Mouse (Mus musculus) CH12.LX (cell line): ENCODE measurements around the gene Pcdh8. TPM values are rescaled to one million over a fixed set of nuclear protein-coding genes. Genes with fewer than 3 reads are reported as not detected.

Source experiments
- DNase-seq: peaks from one replicate; pipeline ENCODE4 v3.0.0-alpha.2; 2013; ENCODE audit errors: extremely low read depth
- H3K27ac ChIP-seq: 2 replicates; pipeline ENCODE4 v1.5.1; 2012; ENCODE audit warnings: low read depth, mild to moderate bottlenecking, control low read depth, moderate library complexity; ENCODE audit not compliant: insufficient read depth
- H3K27me3 ChIP-seq: replicated peaks from 2 replicates; pipeline ENCODE3; 2012; ENCODE audit warnings: inconsistent platforms
- H3K36me3 ChIP-seq, 2 experiments: replicated peaks in 1 of 2; 2 replicates each; pipeline versions ENCODE3 to v1.6.1; 2012; ENCODE audit warnings: inconsistent platforms in 1 of 2, low read length in 1 of 2, mild to moderate bottlenecking in 1 of 2, mixed read lengths in 1 of 2, moderate library complexity in 1 of 2; ENCODE audit not compliant: control insufficient read depth in 1 of 2, insufficient read depth in 1 of 2
- H3K4me1 ChIP-seq, 2 experiments: 2 replicates each; pipeline ENCODE4 v1.6.1; 2012; ENCODE audit warnings: inconsistent platforms in 1 of 2, moderate library complexity in 1 of 2; ENCODE audit not compliant: insufficient read depth in 2 of 2, control insufficient read depth in 1 of 2
- H3K4me2 ChIP-seq: 2 replicates; pipeline ENCODE4 v1.6.1; 2012; ENCODE audit warnings: low read depth, mild to moderate bottlenecking, control low read depth; ENCODE audit not compliant: poor library complexity, insufficient read depth, severe bottlenecking
- H3K4me3 ChIP-seq, 3 experiments: fragments of 150-350 bp in 1 of 3; sonication (generic) in 1 of 3; replicated peaks in 1 of 3; 2 replicates each; pipeline versions ENCODE3 to v1.5.1; 2011 to 2012; ENCODE audit warnings: low read depth in 2 of 3, low read length in 2 of 3, mild to moderate bottlenecking in 2 of 3, moderate library complexity in 2 of 3, control low read depth in 1 of 3, improper control_type of control experiment in 1 of 3, inconsistent platforms in 1 of 3, mixed read lengths in 1 of 3; ENCODE audit not compliant: poor library complexity in 1 of 3
- H3K79me2 ChIP-seq: replicated peaks from 2 replicates; pipeline ENCODE4 v1.6.1; 2012; ENCODE audit warnings: mild to moderate bottlenecking, moderate library complexity; ENCODE audit not compliant: control insufficient read depth, poor library complexity, insufficient read depth, severe bottlenecking; ENCODE audit errors: extremely low read depth
- H3K9ac ChIP-seq: 2 replicates; pipeline ENCODE4 v1.6.1; 2012; ENCODE audit warnings: low read depth, mild to moderate bottlenecking, control low read depth, moderate library complexity; ENCODE audit not compliant: insufficient read depth
- H3K9me3 ChIP-seq: replicated peaks from 2 replicates; pipeline ENCODE3; 2012; ENCODE audit warnings: low read length, inconsistent platforms, mixed read lengths
- BHLHE40 ChIP-seq: IDR thresholded peaks from 2 replicates; pipeline ENCODE4 v1.6.1; 2011; ENCODE audit warnings: mild to moderate bottlenecking, low read depth, low read length, improper control_type of control experiment
- E2F4 ChIP-seq: IDR thresholded peaks from 2 replicates; pipeline ENCODE4 v1.6.1; 2011; ENCODE audit warnings: low read depth, low read length, improper control_type of control experiment; ENCODE audit not compliant: insufficient replicate concordance
- EP300 ChIP-seq: IDR thresholded peaks from 2 replicates; pipeline ENCODE4 v1.6.1; 2011; ENCODE audit warnings: low read length, improper control_type of control experiment
- ETS1 ChIP-seq: conservative IDR thresholded peaks from 2 replicates; pipeline ENCODE4 v1.6.1; 2012; ENCODE audit warnings: low read depth, mild to moderate bottlenecking, inconsistent platforms, low read length, improper control_type of control experiment, moderate library complexity
- JUND ChIP-seq: conservative IDR thresholded peaks from 2 replicates; pipeline ENCODE4 v1.6.1; 2011; ENCODE audit warnings: low read depth, low read length, improper control_type of control experiment
- KAT2A ChIP-seq: IDR thresholded peaks from 2 replicates; pipeline ENCODE4 v1.6.1; 2012; ENCODE audit warnings: low read length, improper control_type of control experiment, inconsistent platforms; ENCODE audit not compliant: insufficient replicate concordance
- MAFK ChIP-seq: IDR thresholded peaks from 2 replicates; pipeline ENCODE4 v1.6.1; 2011; ENCODE audit warnings: low read length, improper control_type of control experiment; ENCODE audit not compliant: insufficient replicate concordance
- MEF2A ChIP-seq: IDR thresholded peaks from 2 replicates; pipeline ENCODE4 v1.6.1; 2014; ENCODE audit warnings: low read depth, mild to moderate bottlenecking, inconsistent platforms, low read length, improper control_type of control experiment, borderline replicate concordance
- MYC ChIP-seq: IDR thresholded peaks from 2 replicates; pipeline ENCODE4 v1.6.1; 2011; ENCODE audit warnings: low read depth, mild to moderate bottlenecking, improper control_type of control experiment, low read length
- NELFE ChIP-seq: IDR thresholded peaks from 2 replicates; pipeline ENCODE4 v1.6.1; 2011; ENCODE audit warnings: low read depth, low read length, improper control_type of control experiment
- NRF1 ChIP-seq: IDR thresholded peaks from 2 replicates; pipeline ENCODE4 v1.6.1; 2014; ENCODE audit warnings: low read depth, mild to moderate bottlenecking, inconsistent platforms, low read length, improper control_type of control experiment, moderate library complexity
- PAX5 ChIP-seq: IDR thresholded peaks from 2 replicates; pipeline ENCODE4 v1.6.1; 2012; ENCODE audit warnings: low read length, inconsistent platforms, mixed read lengths
- POLR2AphosphoS2 ChIP-seq: IDR thresholded peaks from 2 replicates; pipeline ENCODE4 v1.6.1; 2011; ENCODE audit warnings: low read depth, low read length, improper control_type of control experiment
- RAD21 ChIP-seq: IDR thresholded peaks from 2 replicates; pipeline ENCODE4 v1.6.1; 2011; ENCODE audit warnings: low read depth, mild to moderate bottlenecking, low read length, improper control_type of control experiment, moderate library complexity
- SIN3A ChIP-seq: IDR thresholded peaks from 2 replicates; pipeline ENCODE4 v1.6.1; 2012; ENCODE audit warnings: low read length, improper control_type of control experiment, inconsistent platforms
- SMC3 ChIP-seq: IDR thresholded peaks from 2 replicates; pipeline ENCODE4 v1.6.1; 2011; ENCODE audit warnings: low read depth, low read length, improper control_type of control experiment
- TBP ChIP-seq: conservative IDR thresholded peaks from 2 replicates; pipeline ENCODE4 v1.6.1; 2011; ENCODE audit warnings: low read depth, low read length, improper control_type of control experiment
- TCF12 ChIP-seq: IDR thresholded peaks from 2 replicates; pipeline ENCODE4 v1.6.1; 2014; ENCODE audit warnings: low read depth, mild to moderate bottlenecking, inconsistent platforms, low read length, improper control_type of control experiment
- UBTF ChIP-seq: IDR thresholded peaks from 2 replicates; pipeline ENCODE4 v1.6.1; 2012; ENCODE audit warnings: low read depth, mild to moderate bottlenecking, inconsistent platforms, low read length, improper control_type of control experiment, moderate library complexity
- USF2 ChIP-seq: conservative IDR thresholded peaks from 2 replicates; pipeline ENCODE4 v1.6.1; 2011; ENCODE audit warnings: low read depth, low read length, improper control_type of control experiment
- ZKSCAN1 ChIP-seq: IDR thresholded peaks from 2 replicates; pipeline ENCODE4 v1.6.1; 2012; ENCODE audit warnings: low read depth, inconsistent platforms, low read length, improper control_type of control experiment, borderline replicate concordance
- dilution Hi-C: fragments of 300-500 bp; cut with MboI; formaldehyde crosslinking; loops from 2 replicates; pipeline ENCODE4 v1.14.3; 2020; ENCODE audit warnings: low sequenced_read_pairs; ENCODE audit not compliant: extremely low pct_unique_long_range_greater_than_20kb, extremely low pct_ligation_motif_present
- in situ Hi-C: fragments of 300-500 bp; cut with MboI; formaldehyde crosslinking; loops from 3 replicates; pipeline ENCODE4 v1.14.3; 2019; ENCODE audit warnings: low sequenced_read_pairs, low pct_ligation_motif_present, low pct_unique_long_range_greater_than_20kb, mixed read lengths
- polyA plus RNA-seq: library from polyadenylated mRNA; unstranded; fragments of >175 nt; gene quantifications from 2 replicates; pipeline ENCODE4 v1.2.1, GENCODE M21; 2012; ENCODE audit warnings: low read depth; ENCODE audit not compliant: insufficient read length
- total RNA-seq, 2 experiments: library from RNA; depleted of rRNA; stranded (reverse); fragments of 300-350 nt in 1 of 2; fragments of >200 nt in 1 of 2; gene quantifications; 2 replicates each; pipeline ENCODE4 v1.2.3; 2012 to 2014

Pcdh8 gene
- total and polyA plus RNA-seq, 3 experiments, result not detected

DNA sequence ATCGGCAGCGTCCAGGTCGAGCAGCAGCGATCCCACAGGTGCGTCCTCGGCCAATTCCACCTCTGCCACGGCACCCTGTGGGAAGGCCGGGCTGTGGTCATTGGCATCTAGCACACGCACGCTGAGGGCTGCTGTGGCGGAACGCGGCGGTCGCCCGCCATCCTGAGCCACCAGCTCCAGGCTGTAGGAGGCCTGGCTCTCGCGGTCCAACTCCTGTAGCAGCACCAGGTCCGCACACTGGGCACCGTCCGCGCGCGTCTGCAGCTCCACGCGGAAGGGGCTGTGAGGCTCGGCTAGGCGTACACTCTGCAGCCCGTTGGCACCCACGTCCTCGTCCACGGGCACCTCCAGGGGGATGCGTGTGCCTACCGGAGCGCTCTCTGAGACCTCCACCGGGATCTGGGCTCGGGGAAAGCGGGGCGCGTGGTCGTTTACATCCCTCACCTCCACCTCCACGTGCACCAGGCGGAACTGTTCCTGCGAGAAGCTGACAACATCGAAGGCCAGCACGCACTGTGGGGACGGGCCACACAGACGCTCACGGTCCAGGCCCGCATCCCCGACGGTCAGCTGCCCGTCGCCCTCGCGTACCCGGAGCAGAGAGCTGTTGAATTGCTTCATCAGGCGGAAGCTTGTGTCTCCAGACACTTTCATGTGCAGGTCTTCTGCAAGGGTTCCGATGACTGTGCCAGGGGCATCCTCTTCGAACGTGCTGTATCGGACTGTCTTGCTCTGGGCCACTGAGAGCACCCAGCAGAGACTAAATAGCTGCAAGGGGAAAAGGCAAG is 612 bp downstream of the Pcdh8 start:
- no peak overlapping the region for H3K27ac ChIP-seq
- dilution Hi-C loops, result no loop called here
- in situ Hi-C loops, result no loop called here
- H3K9me3 ChIP-seq, result peaks cover 50% of the 10 kb centered on the region
- no peaks in the 10 kb centered on the region for H3K79me2 ChIP-seq
- H3K36me3 ChIP-seq, result peaks cover 0 to 2% of the 10 kb centered on the region in 2 experiments
- H3K4me3 ChIP-seq, result peak overlapping the region in 1 of 3 experiments; percentile 11
- H3K9ac ChIP-seq, result no peak overlapping the region
- no peaks in the 10 kb centered on the region for H3K4me1 ChIP-seq
- TF ChIP-seq SIN3A (no peak), TBP (no peak), EP300 (no peak), RAD21 (no peak), ZKSCAN1 (no peak), UBTF (no peak), TCF12 (no peak), SMC3 (no peak), PAX5 (no peak), KAT2A (no peak), NELFE (no peak)
- no peak for DNase-seq
- H3K27me3 ChIP-seq, result no peaks in the 10 kb centered on the region
- no peak overlapping the region for H3K4me2 ChIP-seq

DNA sequence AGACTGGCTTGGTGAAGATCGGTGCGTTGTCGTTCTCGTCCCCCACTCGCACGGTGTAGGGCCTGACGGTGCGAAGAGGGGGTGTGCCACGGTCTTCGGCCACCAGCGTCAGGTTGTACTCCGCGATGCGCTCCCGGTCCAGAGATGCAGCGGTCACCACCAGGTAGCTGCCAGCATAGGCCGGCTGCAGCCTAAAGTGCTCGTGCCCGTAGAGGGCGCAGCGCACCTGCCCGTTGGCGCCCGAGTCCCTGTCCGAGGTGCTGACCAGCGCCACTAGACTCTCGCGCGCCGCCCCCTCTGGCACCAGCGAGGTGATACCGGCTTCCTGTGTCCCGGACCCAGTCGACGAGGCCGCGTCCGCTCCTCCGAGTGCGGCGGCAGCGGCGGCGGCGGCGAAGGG is 1.5 kb downstream of the Pcdh8 start:
- Histone ChIP-seq H3K4me3 (no peak overlapping the region), H3K4me2 (no peak overlapping the region), H3K27ac (no peak overlapping the region), H3K4me1 (no peaks in the 10 kb centered on the region), H3K36me3 (peaks cover 0 to 2% of the 10 kb centered on the region in 2 experiments)
- in situ Hi-C loops, result no loop called here
- no peak for DNase-seq
- dilution Hi-C loops, result no loop called here
- no peak for TF ChIP-seq NRF1
- no peak for TF ChIP-seq E2F4
- TF ChIP-seq, all 38 proteins: peak for 0
- H3K79me2 ChIP-seq, result no peaks in the 10 kb centered on the region
- no peak overlapping the region for H3K9ac ChIP-seq
- H3K9me3 ChIP-seq, result peaks cover 50% of the 10 kb centered on the region
- no peaks in the 10 kb centered on the region for H3K27me3 ChIP-seq

DNA sequence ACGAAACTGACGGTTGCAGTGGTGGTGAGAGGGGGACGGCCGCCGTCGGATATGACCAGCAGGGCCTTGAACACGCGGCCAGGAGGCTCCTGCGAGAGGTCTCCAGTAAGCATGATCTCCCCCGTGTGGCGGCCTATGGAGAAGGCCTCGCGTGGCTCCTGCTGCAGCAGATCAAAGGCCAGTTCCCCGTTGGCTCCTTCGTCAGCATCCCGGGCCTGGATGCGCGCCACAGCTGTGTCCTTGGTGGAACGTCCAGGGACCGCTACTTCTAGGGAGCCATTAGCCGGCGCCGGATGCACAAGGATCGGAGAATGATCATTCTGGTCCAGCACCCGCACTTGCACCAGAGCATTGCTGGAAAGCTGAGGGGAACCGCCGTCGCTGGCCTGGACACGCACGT is 2.1 kb downstream of the Pcdh8 start:
- no peak for DNase-seq
- no peaks in the 10 kb centered on the region for H3K4me1 ChIP-seq
- TF ChIP-seq BHLHE40, result no peak
- no peak for TF ChIP-seq MYC
- no peak for TF ChIP-seq MAFK
- no peak for TF ChIP-seq POLR2AphosphoS2
- no peak for TF ChIP-seq SMC3
- no peak for TF ChIP-seq NRF1
- TF ChIP-seq UBTF, result no peak
- TF ChIP-seq ETS1, result no peak
- TF ChIP-seq TCF12, result no peak
- no peak for TF ChIP-seq MEF2A
- TF ChIP-seq JUND, result no peak
- no peak for TF ChIP-seq E2F4
- TF ChIP-seq USF2, result no peak
- peaks cover 0 to 2% of the 10 kb centered on the region in 2 experiments for H3K36me3 ChIP-seq
- no peaks in the 10 kb centered on the region for H3K79me2 ChIP-seq
- peaks cover 49% of the 10 kb centered on the region for H3K9me3 ChIP-seq
- dilution Hi-C loops, result no loop called here
- no peaks in the 10 kb centered on the region for H3K27me3 ChIP-seq
- H3K27ac ChIP-seq, result no peak overlapping the region
- in situ Hi-C loops, result no loop called here
- H3K4me2 ChIP-seq, result no peak overlapping the region
- H3K9ac ChIP-seq, result no peak overlapping the region
- H3K4me3 ChIP-seq, result no peak overlapping the region
